Mouse (Mus musculus) kidney, embryonic 16.5 days (tissue): ENCODE data around the gene C1qtnf4. TPM values are rescaled to one million over a fixed set of nuclear protein-coding genes. Genes with fewer than 3 reads are reported as not detected.
A peak's percentile ranks its signal among the peaks of the same experiment; 100 is the strongest.

Experiments
- ATAC-seq: fragments of 200-750 bp; cut with Nextera tagmentation; 2 replicates; pipeline ENCODE4 v1.8.0; 2017; ENCODE audit warnings: moderate TSS enrichment; ENCODE audit not compliant: low FRiP score, low TSS enrichment
- H3K27ac ChIP-seq: fragments of 300-500 bp; sonication (generic); 2 replicates; pipeline ENCODE4 v1.5.1; 2014; ENCODE audit warnings: low read length
- H3K27me3 ChIP-seq: fragments of 300-500 bp; sonication (generic); 2 replicates; pipeline ENCODE4 v1.6.1; 2014; ENCODE audit warnings: low read length, control low read depth, mixed read lengths; ENCODE audit not compliant: insufficient read depth
- H3K36me3 ChIP-seq: fragments of 300-500 bp; sonication (generic); 2 replicates; pipeline ENCODE4 v1.6.1; 2014; ENCODE audit warnings: low read length, control low read depth, mixed read lengths; ENCODE audit not compliant: insufficient read depth
- H3K4me1 ChIP-seq: fragments of 300-500 bp; sonication (generic); 2 replicates; pipeline ENCODE4 v1.6.1; 2014; ENCODE audit warnings: low read length, control low read depth, mixed read lengths; ENCODE audit not compliant: insufficient read depth
- H3K4me2 ChIP-seq: fragments of 300-500 bp; sonication (generic); replicated peaks from 2 replicates; pipeline ENCODE4 v1.6.1; 2014; ENCODE audit warnings: low read depth, low read length
- H3K4me3 ChIP-seq: fragments of 300-500 bp; sonication (generic); 2 replicates; pipeline ENCODE4 v1.5.1; 2014; ENCODE audit warnings: mild to moderate bottlenecking, low read length
- H3K9ac ChIP-seq: fragments of 300-500 bp; sonication (generic); replicated peaks from 2 replicates; pipeline ENCODE4 v1.6.1; 2014; ENCODE audit warnings: low read length
- H3K9me3 ChIP-seq: fragments of 300-500 bp; sonication (generic); 2 replicates; pipeline ENCODE4 v1.6.1; 2016; ENCODE audit warnings: low read length, control low read depth
- WGBS: fragments of 180-500 bp; shearing (Covaris S2); extraction: QIAGEN DNeasy Blood & Tissue Kit; methylation state at CpG from one replicate; pipeline ENCODE4 v1.1.7; 2014; 5-methylcytosine and 5-hydroxymethylcytosine counted together
- polyA plus RNA-seq: library from polyadenylated mRNA; unstranded; fragments of >200 nt; fragmentation: Nextera tagmentation; extraction: Ambion mirVana; gene quantifications from 2 replicates; pipeline ENCODE4 v1.2.1, GENCODE M21; 2015

The C1qtnf4 gene
- polyA plus RNA-seq, 1 experiment from 2014 or later, result 7.0 TPM

GRCm38 (mm10) chr2:90848331-90848730, 37.3 kb upstream of the C1qtnf4 start:
- H3K4me3 ChIP-seq, result peak overlapping the region; percentile 97
- peak overlapping the region; percentile 66 for H3K4me2 ChIP-seq
- ATAC-seq, result no peak
- peaks cover 10% of the 10 kb centered on the region for H3K4me1 ChIP-seq
- no peak overlapping the region for H3K9ac ChIP-seq
- H3K27me3 ChIP-seq, result no peaks in the 10 kb centered on the region
- no peaks in the 10 kb centered on the region for H3K9me3 ChIP-seq
- H3K27ac ChIP-seq, result no peak overlapping the region
- peaks cover 28% of the 10 kb centered on the region for H3K36me3 ChIP-seq
- WGBS, result 88% methylated on average over 5 of the region's 5 CpGs

- Histone ChIP-seq H3K4me3 (no peak overlapping the region), H3K4me2 (no peak overlapping the region), H3K9me3 (no peaks in the 10 kb centered on the region), H3K4me1 (peaks cover 10% of the 10 kb centered on the region), H3K36me3 (peaks cover 37% of the 10 kb centered on the region), H3K27ac (no peak overlapping the region), H3K27me3 (no peaks in the 10 kb centered on the region), H3K9ac (no peak overlapping the region)
- 96% methylated on average over 1 of the region's 1 CpGs for WGBS
- no peak for ATAC-seq
These were observed 35.3 kb upstream of the C1qtnf4 start for GRCm38 (mm10) chr2:90850401-90850800.

- WGBS, result 93% methylated on average over 2 of the region's 2 CpGs
- H3K27ac ChIP-seq, result no peak overlapping the region
- no peak overlapping the region for H3K9ac ChIP-seq
- no peaks in the 10 kb centered on the region for H3K27me3 ChIP-seq
- no peaks in the 10 kb centered on the region for H3K9me3 ChIP-seq
- no peaks in the 10 kb centered on the region for H3K4me1 ChIP-seq
- H3K4me3 ChIP-seq, result no peak overlapping the region
- H3K36me3 ChIP-seq, result peaks cover 54% of the 10 kb centered on the region
- no peak for ATAC-seq
- H3K4me2 ChIP-seq, result no peak overlapping the region
These were observed 24.2 kb upstream of the C1qtnf4 start for GRCm38 (mm10) chr2:90861486-90861885.

GRCm38 (mm10) chr2:90864184-90864583, 21.5 kb upstream of the C1qtnf4 start:
- no peak overlapping the region for H3K9ac ChIP-seq
- H3K4me3 ChIP-seq, result no peak overlapping the region
- no peaks in the 10 kb centered on the region for H3K27me3 ChIP-seq
- H3K27ac ChIP-seq, result no peak overlapping the region
- H3K4me2 ChIP-seq, result no peak overlapping the region
- no peaks in the 10 kb centered on the region for H3K9me3 ChIP-seq
- no peaks in the 10 kb centered on the region for H3K4me1 ChIP-seq
- no peak for ATAC-seq
- peaks cover 47% of the 10 kb centered on the region for H3K36me3 ChIP-seq

GRCm38 (mm10) chr2:90866524-90866923, 19.1 kb upstream of the C1qtnf4 start:
- ATAC-seq, result peak; percentile 91

GRCm38 (mm10) chr2:90870136-90870601, 15.5 kb upstream of the C1qtnf4 start:
- Histone ChIP-seq H3K36me3 (peaks cover 16% of the 10 kb centered on the region), H3K4me2 (no peak overlapping the region), H3K9ac (no peak overlapping the region), H3K4me1 (no peaks in the 10 kb centered on the region), H3K9me3 (no peaks in the 10 kb centered on the region), H3K27me3 (no peaks in the 10 kb centered on the region), H3K4me3 (no peak overlapping the region), H3K27ac (no peak overlapping the region)
- ATAC-seq, result 0 out of 2 replicates have a peak, but pooled peaks have one; percentile 22
- WGBS, result 34% methylated on average over 4 of the region's 4 CpGs

More at GRCm38 (mm10) chr2:90866524-90866923, 19.1 kb upstream of the C1qtnf4 start:
- Histone ChIP-seq H3K9ac (no peak overlapping the region), H3K4me3 (no peak overlapping the region), H3K27me3 (no peaks in the 10 kb centered on the region), H3K4me1 (no peaks in the 10 kb centered on the region), H3K27ac (no peak overlapping the region), H3K4me2 (no peak overlapping the region), H3K9me3 (no peaks in the 10 kb centered on the region), H3K36me3 (peaks cover 39% of the 10 kb centered on the region)
- WGBS, result 25% methylated on average over 3 of the region's 3 CpGs

GRCm38 (mm10) chr2:90871180-90871961, 14.3 kb upstream of the C1qtnf4 start:
- Histone ChIP-seq H3K36me3 (peaks cover 7% of the 10 kb centered on the region; the same call in 1 of the 2 replicates), H3K4me1 (no peaks in the 10 kb centered on the region), H3K27ac (no peak overlapping the region), H3K4me2 (no peak overlapping the region), H3K9ac (no peak overlapping the region), H3K4me3 (no peak overlapping the region), H3K27me3 (no peaks in the 10 kb centered on the region), H3K9me3 (no peaks in the 10 kb centered on the region)
- 68% methylated on average over 8 of the region's 8 CpGs for WGBS
- no peak for ATAC-seq

- Histone ChIP-seq H3K36me3 (no peaks in the 10 kb centered on the region), H3K9me3 (no peaks in the 10 kb centered on the region), H3K4me2 (no peak overlapping the region), H3K4me3 (no peak overlapping the region), H3K27ac (no peak overlapping the region), H3K27me3 (no peaks in the 10 kb centered on the region), H3K4me1 (no peaks in the 10 kb centered on the region), H3K9ac (no peak overlapping the region)
- ATAC-seq, result no peak
- 90% methylated on average over 1 of the region's 1 CpGs for WGBS
These were observed 11.6 kb upstream of the C1qtnf4 start for GRCm38 (mm10) chr2:90874025-90874424.

GRCm38 (mm10) chr2:90875239-90875638, 10.4 kb upstream of the C1qtnf4 start:
- Histone ChIP-seq H3K9ac (no peak overlapping the region), H3K36me3 (no peaks in the 10 kb centered on the region), H3K27me3 (no peaks in the 10 kb centered on the region), H3K4me1 (no peaks in the 10 kb centered on the region), H3K9me3 (no peaks in the 10 kb centered on the region), H3K4me3 (no peak overlapping the region), H3K4me2 (no peak overlapping the region), H3K27ac (no peak overlapping the region)
- 72% methylated on average over 2 of the region's 2 CpGs for WGBS
- ATAC-seq, result no peak

GRCm38 (mm10) chr2:90877584-90878259, 7.9 kb upstream of the C1qtnf4 start:
- no peak overlapping the region for H3K4me2 ChIP-seq
- H3K9me3 ChIP-seq, result no peaks in the 10 kb centered on the region
- H3K4me3 ChIP-seq, result no peak overlapping the region
- no peaks in the 10 kb centered on the region for H3K4me1 ChIP-seq
- 67% methylated on average over 5 of the region's 5 CpGs for WGBS
- no peak for ATAC-seq
- H3K27me3 ChIP-seq, result no peaks in the 10 kb centered on the region
- no peak overlapping the region for H3K27ac ChIP-seq
- H3K36me3 ChIP-seq, result no peaks in the 10 kb centered on the region
- no peak overlapping the region for H3K9ac ChIP-seq
